Mouse (Mus musculus) liver, embryonic 12.5 days (tissue): ENCODE measurements around the gene Fcrlb. TPM values are rescaled to one million over a fixed set of nuclear protein-coding genes. Genes with fewer than 3 reads are reported as not detected.
A peak's percentile ranks its signal among the peaks of the same experiment; 100 is the strongest.
"Not testable (repeated sequence)": the region's sequence is repeated elsewhere in the genome, so short reads cannot be mapped to it uniquely, and the experiment has no call there.

ENCODE experiments used
- ATAC-seq: fragments of 200-750 bp; cut with Nextera tagmentation; 2 replicates; pipeline ENCODE4 v1.8.0; 2017; ENCODE audit warnings: moderate number of reproducible peaks, mild to moderate bottlenecking, moderate library complexity
- H3K27ac ChIP-seq: fragments of 300-500 bp; sonication (generic); 2 replicates; pipeline ENCODE4 v1.5.1; 2016; ENCODE audit warnings: mild to moderate bottlenecking
- H3K27me3 ChIP-seq: fragments of 300-500 bp; sonication (generic); replicated peaks from 2 replicates; pipeline ENCODE4 v1.6.1; 2016; ENCODE audit warnings: mild to moderate bottlenecking, moderate library complexity
- H3K36me3 ChIP-seq: fragments of 300-500 bp; sonication (generic); 2 replicates; pipeline ENCODE4 v1.6.1; 2016; ENCODE audit warnings: mild to moderate bottlenecking, moderate library complexity
- H3K4me1 ChIP-seq: fragments of 300-500 bp; sonication (generic); 2 replicates; pipeline ENCODE4 v1.6.1; 2016
- H3K4me2 ChIP-seq: fragments of 300-500 bp; sonication (generic); 2 replicates; pipeline ENCODE4 v1.6.1; 2016; ENCODE audit warnings: mild to moderate bottlenecking, moderate library complexity
- H3K4me3 ChIP-seq: fragments of 300-500 bp; sonication (generic); 2 replicates; pipeline ENCODE4 v1.5.1; 2016; ENCODE audit warnings: mild to moderate bottlenecking, moderate library complexity
- H3K9ac ChIP-seq: fragments of 300-500 bp; sonication (generic); 2 replicates; pipeline ENCODE4 v1.6.1; 2016; ENCODE audit warnings: mild to moderate bottlenecking, moderate library complexity
- H3K9me3 ChIP-seq: fragments of 300-500 bp; sonication (generic); replicated peaks from 2 replicates; pipeline ENCODE4 v1.6.1; 2016; ENCODE audit warnings: mild to moderate bottlenecking, moderate library complexity
- WGBS: fragments of 180-500 bp; shearing (Covaris S2); methylation state at CpG from one replicate; pipeline ENCODE4 v1.1.7; 2016; ENCODE audit not compliant: insufficient replicate concordance; 5-methylcytosine and 5-hydroxymethylcytosine counted together
- polyA plus RNA-seq: library from polyadenylated mRNA; unstranded; fragments of >200 nt; fragmentation: Nextera tagmentation; extraction: Ambion mirVana; gene quantifications from 2 replicates; pipeline ENCODE4 v1.2.1, GENCODE M21; 2016

The Fcrlb gene
- 0.10 and 0.13 TPM in 2 replicates for polyA plus RNA-seq

GRCm38 (mm10) chr1:170912891-170913615 lies at the start of gene Fcrlb:
TSS of gene Fcrlb (minus strand) at chr1:170912941.
- peaks cover 50% of the 10 kb centered on the region for H3K27me3 ChIP-seq

GRCm38 (mm10) chr1:170962301-170962700 lies 49.6 kb upstream of the Fcrlb start:
- no peak overlapping the region for H3K27ac ChIP-seq
- H3K9ac ChIP-seq: no peak overlapping the region
- no peak for ATAC-seq
- no peak overlapping the region for H3K4me3 ChIP-seq
- H3K36me3 ChIP-seq: no peaks in the 10 kb centered on the region
- H3K9me3 ChIP-seq: no peaks in the 10 kb centered on the region
- peaks cover 12% of the 10 kb centered on the region for H3K4me1 ChIP-seq
- H3K27me3 ChIP-seq: no peaks in the 10 kb centered on the region
- no peak overlapping the region for H3K4me2 ChIP-seq
- 39% methylated on average over 2 of the region's 2 CpGs for WGBS

More at GRCm38 (mm10) chr1:170912891-170913615, at the start of gene Fcrlb:
- Histone ChIP-seq H3K36me3 (no peaks in the 10 kb centered on the region), H3K9ac (no peak within 1 kb of the TSS), H3K4me3 (no peak within 1 kb of the TSS), H3K4me1 (peaks cover 6% of the 10 kb centered on the region), H3K9me3 (no peaks in the 10 kb centered on the region), H3K4me2 (no peak within 1 kb of the TSS), H3K27ac (no peak within 1 kb of the TSS)
- WGBS: 50% methylated on average over 5 of the region's 5 CpGs
- no peak for ATAC-seq

GRCm38 (mm10) chr1:170961101-170961500 lies 48.4 kb upstream of the Fcrlb start:
- no peaks in the 10 kb centered on the region for H3K36me3 ChIP-seq
- peaks cover 12% of the 10 kb centered on the region for H3K4me1 ChIP-seq
- 57% methylated on average over 6 of the region's 6 CpGs for WGBS
- H3K9me3 ChIP-seq: no peaks in the 10 kb centered on the region
- H3K4me2 ChIP-seq: no peak overlapping the region
- no peak overlapping the region for H3K27ac ChIP-seq
- no peak for ATAC-seq
- H3K27me3 ChIP-seq: no peaks in the 10 kb centered on the region
- H3K9ac ChIP-seq: no peak overlapping the region
- H3K4me3 ChIP-seq: no peak overlapping the region

GRCm38 (mm10) chr1:170959791-170960190 lies 47.0 kb upstream of the Fcrlb start:
- H3K4me1 ChIP-seq: peaks cover 12% of the 10 kb centered on the region
- no peaks in the 10 kb centered on the region for H3K27me3 ChIP-seq
- WGBS: 39% methylated on average over 2 of the region's 2 CpGs
- H3K9ac ChIP-seq: no peak overlapping the region
- H3K4me3 ChIP-seq: no peak overlapping the region
- no peaks in the 10 kb centered on the region for H3K9me3 ChIP-seq
- H3K36me3 ChIP-seq: no peaks in the 10 kb centered on the region
- H3K4me2 ChIP-seq: no peak overlapping the region
- ATAC-seq: no peak
- H3K27ac ChIP-seq: no peak overlapping the region

- H3K27me3 ChIP-seq: no peaks in the 10 kb centered on the region
- 35% methylated on average over 3 of the region's 3 CpGs for WGBS
- H3K9ac ChIP-seq: no peak overlapping the region
- no peaks in the 10 kb centered on the region for H3K36me3 ChIP-seq
- no peaks in the 10 kb centered on the region for H3K9me3 ChIP-seq
- H3K4me1 ChIP-seq: peaks cover 14% of the 10 kb centered on the region
- H3K4me3 ChIP-seq: no peak overlapping the region
- no peak for ATAC-seq
- no peak overlapping the region for H3K4me2 ChIP-seq
- no peak overlapping the region for H3K27ac ChIP-seq
Observed at GRCm38 (mm10) chr1:170958225-170958624, 45.5 kb upstream of the Fcrlb start.

- no peak overlapping the region for H3K4me2 ChIP-seq
- no peak for ATAC-seq
Observed at GRCm38 (mm10) chr1:170953192-170953591, 40.5 kb upstream of the Fcrlb start.

GRCm38 (mm10) chr1:170950772-170951171 lies 38.0 kb upstream of the Fcrlb start:
- Histone ChIP-seq H3K27ac (no peak overlapping the region), H3K4me2 (no peak overlapping the region), H3K4me1 (peaks cover 17% of the 10 kb centered on the region), H3K9me3 (peaks cover 6% of the 10 kb centered on the region), H3K9ac (no peak overlapping the region), H3K4me3 (no peak overlapping the region), H3K27me3 (no peaks in the 10 kb centered on the region), H3K36me3 (no peaks in the 10 kb centered on the region)
- WGBS: 12% methylated on average over 3 of the region's 3 CpGs
- peak; percentile 63; the same call in 1 of the 2 replicates for ATAC-seq

More at GRCm38 (mm10) chr1:170953192-170953591, 40.5 kb upstream of the Fcrlb start:
- Histone ChIP-seq H3K9me3 (no peaks in the 10 kb centered on the region), H3K27ac (no peak overlapping the region; the same call in 1 of the 2 replicates), H3K4me3 (no peak overlapping the region), H3K36me3 (no peaks in the 10 kb centered on the region), H3K4me1 (peaks cover 17% of the 10 kb centered on the region), H3K9ac (no peak overlapping the region), H3K27me3 (no peaks in the 10 kb centered on the region)
- 63% methylated on average over 2 of the region's 2 CpGs for whole genome bisulfite sequencing

- not testable (repeated sequence) for H3K4me3 ChIP-seq, H3K36me3 ChIP-seq, H3K4me1 ChIP-seq, H3K27ac ChIP-seq, H3K9ac ChIP-seq, ATAC-seq, H3K27me3 ChIP-seq, H3K4me2 ChIP-seq
- peaks cover 23% of the 10 kb centered on the region for H3K9me3 ChIP-seq
- 91% methylated on average over 7 of the region's 9 CpGs for WGBS
Observed at GRCm38 (mm10) chr1:170944908-170945307, 32.2 kb upstream of the Fcrlb start.

- not testable (repeated sequence) for H3K4me2 ChIP-seq, H3K27ac ChIP-seq, H3K9ac ChIP-seq, H3K36me3 ChIP-seq, H3K27me3 ChIP-seq, H3K4me3 ChIP-seq, H3K4me1 ChIP-seq, ATAC-seq
- peaks cover 23% of the 10 kb centered on the region for H3K9me3 ChIP-seq
- WGBS: 84% methylated on average over 9 of the region's 9 CpGs
Observed at GRCm38 (mm10) chr1:170944151-170944550, 31.4 kb upstream of the Fcrlb start.

- no peak overlapping the region for H3K4me3 ChIP-seq
- H3K27me3 ChIP-seq: no peaks in the 10 kb centered on the region
- peaks cover 16% of the 10 kb centered on the region for H3K9me3 ChIP-seq
- no peak overlapping the region for H3K4me2 ChIP-seq
- whole genome bisulfite sequencing: 78% methylated on average over 12 of the region's 12 CpGs
- no peak for ATAC-seq
- H3K27ac ChIP-seq: no peak overlapping the region
- no peak overlapping the region for H3K9ac ChIP-seq
- no peaks in the 10 kb centered on the region for H3K4me1 ChIP-seq
- no peaks in the 10 kb centered on the region for H3K36me3 ChIP-seq
Observed at GRCm38 (mm10) chr1:170939255-170939654, 26.5 kb upstream of the Fcrlb start.

- 54% methylated on average over 2 of the region's 2 CpGs for WGBS
Observed at GRCm38 (mm10) chr1:170934383-170934782, 21.6 kb upstream of the Fcrlb start.

GRCm38 (mm10) chr1:170933940-170934339 lies 21.2 kb upstream of the Fcrlb start:
- H3K27me3 ChIP-seq: no peaks in the 10 kb centered on the region
- no peaks in the 10 kb centered on the region for H3K9me3 ChIP-seq
- no peak overlapping the region for H3K4me3 ChIP-seq
- H3K27ac ChIP-seq: no peak overlapping the region
- H3K36me3 ChIP-seq: no peaks in the 10 kb centered on the region
- WGBS: 56% methylated on average over 1 of the region's 1 CpGs
- no peak overlapping the region for H3K4me2 ChIP-seq
- no peak for ATAC-seq
- H3K9ac ChIP-seq: no peak overlapping the region
- no peaks in the 10 kb centered on the region for H3K4me1 ChIP-seq

More at GRCm38 (mm10) chr1:170934383-170934782, 21.6 kb upstream of the Fcrlb start:
- H3K36me3 ChIP-seq: no peaks in the 10 kb centered on the region
- H3K4me3 ChIP-seq: no peak overlapping the region
- no peaks in the 10 kb centered on the region for H3K27me3 ChIP-seq
- no peak overlapping the region for H3K4me2 ChIP-seq
- ATAC-seq: no peak
- no peaks in the 10 kb centered on the region for H3K4me1 ChIP-seq
- H3K9ac ChIP-seq: no peak overlapping the region
- H3K27ac ChIP-seq: no peak overlapping the region
- no peaks in the 10 kb centered on the region for H3K9me3 ChIP-seq
